18 mouse cellular contexts compared by ENCODE assay signal in the genomic region with DNA sequence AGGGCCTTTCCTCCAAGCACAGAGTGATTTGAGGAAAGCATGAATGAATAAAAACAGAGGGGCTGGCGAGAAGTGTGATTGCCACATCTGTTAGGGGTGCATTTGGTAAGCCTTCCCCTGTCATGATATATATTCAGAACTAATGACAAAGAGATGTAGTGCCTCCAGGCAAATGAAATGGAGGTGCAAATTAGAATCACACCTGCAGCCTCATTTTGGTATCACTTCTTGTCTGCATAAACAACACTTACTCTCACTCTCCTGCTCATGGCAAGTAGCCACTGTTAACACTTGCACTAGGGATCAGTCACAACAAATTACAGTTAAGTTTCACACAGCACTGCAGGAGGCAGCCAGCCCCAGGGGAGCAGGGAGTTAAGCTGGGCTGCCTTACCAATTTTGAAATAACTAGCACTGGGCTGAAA.
A peak's percentile ranks its signal among the peaks of the same experiment; 100 is the strongest.
DNase-seq lines count a peak whose midpoint lies in the region; ATAC-seq and TF ChIP-seq lines count a peak whose summit lies in the region.
"Had no signal": no experiment of that assay in that cellular context is flagged by ENCODE, and none has a peak within 500 bp of the region (broad histone marks: within the 10 kb centered on the region; RNA-seq: fewer than 3 reads in every experiment).

No protein-coding gene starts in this region.

- no peaks in the 10 kb centered on the region for H3K27me3 ChIP-seq in hindbrain, embryonic 14.5 days (ENCODE audit: control insufficient read depth, insufficient read depth, low read length)
- H3K27me3 ChIP-seq in hindbrain, embryonic 11.5 days (ENCODE audit: control insufficient read depth, insufficient read depth, low read length) = no peaks in the 10 kb centered on the region
- H3K27me3 ChIP-seq in forebrain, postnatal 0 days (ENCODE audit: insufficient read depth, low read length) = no peaks in the 10 kb centered on the region
- H3K27me3 ChIP-seq: embryonic facial prominence, embryonic 13.5 days; hindbrain, embryonic 15.5 days had no signal

- WGBS in hindbrain, embryonic 14.5 days = 58% methylated on average over 1 of the region's 1 CpGs
- WGBS in hindbrain, embryonic 11.5 days = 71% methylated on average over 1 of the region's 1 CpGs
- WGBS in forebrain, postnatal 0 days = 53% methylated on average over 1 of the region's 1 CpGs

- no peak for TF ChIP-seq CTCF in forebrain, postnatal 0 days (IDR thresholded peaks at IDR 0.05; ENCODE audit: low read depth)

- H3K9me3 ChIP-seq in hindbrain, embryonic 14.5 days (ENCODE audit: control insufficient read depth, low read length) = no peaks in the 10 kb centered on the region
- no peaks in the 10 kb centered on the region for H3K9me3 ChIP-seq in hindbrain, embryonic 11.5 days (ENCODE audit: control insufficient read depth, low read length)
- no peaks in the 10 kb centered on the region for H3K9me3 ChIP-seq in forebrain, postnatal 0 days (ENCODE audit: low read length)
- H3K9me3 ChIP-seq: embryonic facial prominence, embryonic 13.5 days; hindbrain, embryonic 15.5 days had no signal

- no peak overlapping the region for H3K27ac ChIP-seq in hindbrain, embryonic 14.5 days
- H3K27ac ChIP-seq in hindbrain, embryonic 11.5 days (ENCODE audit: low read depth, low read length) = no peak overlapping the region
- H3K27ac ChIP-seq in forebrain, postnatal 0 days (ENCODE audit: low read depth, low read length) = no peak overlapping the region
- H3K27ac ChIP-seq: embryonic facial prominence, embryonic 13.5 days; hindbrain, embryonic 15.5 days had no signal

- no peak overlapping the region for H3K4me2 ChIP-seq in hindbrain, embryonic 14.5 days (replicated peaks)
- no peak overlapping the region for H3K4me2 ChIP-seq in hindbrain, embryonic 11.5 days (replicated peaks; ENCODE audit: low read depth, low read length)
- no peak overlapping the region for H3K4me2 ChIP-seq in forebrain, postnatal 0 days (ENCODE audit: low read depth)
- H3K4me2 ChIP-seq: embryonic facial prominence, embryonic 13.5 days; hindbrain, embryonic 15.5 days had no signal

- ATAC-seq in hindbrain, embryonic 14.5 days (ENCODE audit: low FRiP score) = peak; percentile 36; the same call in 1 of the 2 replicates
- no peak for ATAC-seq in hindbrain, embryonic 11.5 days (ENCODE audit: low FRiP score)
- peak; percentile 53 for ATAC-seq in forebrain, postnatal 0 days
- no peak for ATAC-seq in activated CD4-positive, CD25-positive, alpha-beta regulatory T cell, adult 4 months
- ATAC-seq: liver, postnatal 0 days had no signal

- H3K36me3 ChIP-seq in hindbrain, embryonic 14.5 days (replicated peaks; ENCODE audit: control insufficient read depth, insufficient read depth) = peaks cover 40% of the 10 kb centered on the region
- no peaks in the 10 kb centered on the region for H3K36me3 ChIP-seq in hindbrain, embryonic 11.5 days (ENCODE audit: control insufficient read depth, insufficient read depth, low read length)
- peaks cover 21% of the 10 kb centered on the region for H3K36me3 ChIP-seq in forebrain, postnatal 0 days (ENCODE audit: insufficient read depth)
- H3K36me3 ChIP-seq: embryonic facial prominence, embryonic 13.5 days had no signal

- H3K4me1 ChIP-seq in hindbrain, embryonic 14.5 days (replicated peaks; ENCODE audit: control insufficient read depth, insufficient read depth, low read length) = 0 out of 2 replicates have a peak, but pooled peaks cover 8% of the 10 kb centered on the region
- H3K4me1 ChIP-seq in hindbrain, embryonic 11.5 days (replicated peaks; ENCODE audit: control insufficient read depth, insufficient read depth, low read length) = no peaks in the 10 kb centered on the region
- H3K4me1 ChIP-seq in forebrain, postnatal 0 days (ENCODE audit: insufficient read depth) = no peaks in the 10 kb centered on the region

- no peak overlapping the region for H3K9ac ChIP-seq in hindbrain, embryonic 14.5 days
- no peak overlapping the region for H3K9ac ChIP-seq in hindbrain, embryonic 11.5 days (ENCODE audit: low read depth, low read length)
- no peak overlapping the region for H3K9ac ChIP-seq in forebrain, postnatal 0 days
- H3K9ac ChIP-seq: embryonic facial prominence, embryonic 13.5 days; hindbrain, embryonic 15.5 days; liver, postnatal 0 days had no signal

- no peak overlapping the region for H3K4me3 ChIP-seq in hindbrain, embryonic 14.5 days (replicated peaks; ENCODE audit: low read length)
- H3K4me3 ChIP-seq in hindbrain, embryonic 11.5 days (ENCODE audit: low read depth, low read length) = no peak overlapping the region
- H3K4me3 ChIP-seq in forebrain, postnatal 0 days (ENCODE audit: low read depth, low read length) = no peak overlapping the region
- H3K4me3 ChIP-seq: embryonic facial prominence, embryonic 13.5 days; hindbrain, embryonic 15.5 days had no signal

- DNase-seq in hindbrain, embryonic 14.5 days (ENCODE audit: low spot score) = no peak
- no peak for DNase-seq in hindbrain, embryonic 11.5 days (ENCODE audit: low spot score)
- DNase-seq in A20 (ENCODE audit: low read depth, low spot score) (peak; percentile 78), NIH3T3 (ENCODE audit: low read depth) (peak; percentile 11)
- DNase-seq in forebrain, postnatal 0 days = peak; percentile 43
- DNase-seq in layer of hippocampus, postnatal 36 days = no peak
- no peak for DNase-seq in gastrocnemius, postnatal 10 days
- DNase-seq: adrenal gland, adult 8-10 months; cerebellum, adult 2 months; gastrocnemius, postnatal 14 days; kidney, adult 18-20 months; kidney, postnatal 14 days; liver; liver, postnatal 0 days; thymus, postnatal 4 days had no signal

Comparison
In these comparisons a context has a peak if more than half of its experiments do, and no peak if none do; other contexts are left out.
1. ATAC-seq: peak in hindbrain, embryonic 14.5 days (single experiment) and forebrain, postnatal 0 days (single experiment); none in hindbrain, embryonic 11.5 days (single experiment) and activated CD4-positive, CD25-positive, alpha-beta regulatory T cell, adult 4 months (single experiment).
2. DNase-seq: peak in A20 (single experiment), NIH3T3 (single experiment) and forebrain, postnatal 0 days (single experiment); none in hindbrain, embryonic 14.5 days (single experiment), hindbrain, embryonic 11.5 days (single experiment), layer of hippocampus, postnatal 36 days (0 of 2) and gastrocnemius, postnatal 10 days (single experiment).